Mouse (Mus musculus): ENCODE data around the gene Zfp617. TPM values are rescaled to one million over a fixed set of nuclear protein-coding genes. Genes with fewer than 3 reads are reported as not detected.

The Zfp617 gene
- polyA plus RNA-seq, 1 experiment from 2014 or later: 22.3 TPM

- 39% methylated on average over 2 of the region's 2 CpGs for WGBS
- Histone ChIP-seq H3K4me3 (no peak overlapping the region), H3K27me3 (no peaks in the 10 kb centered on the region), H3K9ac (no peak overlapping the region), H3K4me1 (replicated peaks) (no peaks in the 10 kb centered on the region), H3K4me2 (no peak overlapping the region), H3K36me3 (no peaks in the 10 kb centered on the region), H3K27ac (no peak overlapping the region), H3K9me3 (replicated peaks) (no peaks in the 10 kb centered on the region)
- ATAC-seq (replicated peaks; ENCODE audit: insufficient number of reproducible peaks, insufficient read depth, low FRiP score, low read depth): no peak
Measured at GRCm38 (mm10) chr8:71981032-71981431, 72.6 kb downstream of the Zfp617 start.

DNA sequence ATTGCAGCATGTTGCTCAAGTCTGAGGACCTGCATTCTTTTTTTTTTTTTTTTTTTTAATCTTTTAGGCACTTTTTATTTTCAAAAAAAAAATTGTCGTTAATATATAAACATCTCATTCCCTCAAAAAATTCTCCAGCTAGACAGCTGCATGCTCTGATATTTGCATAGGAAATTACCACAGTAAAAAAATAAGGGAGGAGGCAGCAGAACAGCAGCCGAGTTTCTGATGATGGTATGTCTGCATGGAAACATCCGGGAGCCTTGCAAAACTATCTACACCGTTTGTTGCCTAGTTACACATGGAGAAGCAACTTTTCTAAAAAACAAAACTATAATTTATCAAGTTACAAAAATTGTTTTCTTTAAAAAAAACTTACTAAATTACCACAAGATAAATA lies 73.0 kb downstream of the Zfp617 start:
- Histone ChIP-seq H3K4me1 (replicated peaks) (no peaks in the 10 kb centered on the region), H3K27me3 (no peaks in the 10 kb centered on the region), H3K4me2 (no peak overlapping the region), H3K36me3 (no peaks in the 10 kb centered on the region), H3K27ac (no peak overlapping the region), H3K4me3 (no peak overlapping the region), H3K9ac (no peak overlapping the region), H3K9me3 (replicated peaks) (no peaks in the 10 kb centered on the region)
- 62% methylated on average over 4 of the region's 4 CpGs for whole genome bisulfite sequencing
- ATAC-seq (replicated peaks; ENCODE audit: insufficient number of reproducible peaks, insufficient read depth, low FRiP score, low read depth): no peak

Other genes with a start within 250 kb of the Zfp617 start
- 0.49 and 0.75 TPM in 2 replicates for gene Unc13a, start 236.9 kb upstream of the Zfp617 start, polyA plus RNA-seq (2015; fragmentation: Nextera tagmentation; extraction: Ambion mirVana)
- 6.9 and 11.4 TPM in 2 replicates for gene Jak3, start 232.3 kb upstream of the Zfp617 start, polyA plus RNA-seq (2015; fragmentation: Nextera tagmentation; extraction: Ambion mirVana)
- gene Insl3, start 219.4 kb upstream of the Zfp617 start, polyA plus RNA-seq (2015; fragmentation: Nextera tagmentation; extraction: Ambion mirVana): 1.7 and 3.8 TPM in 2 replicates
- 3.4 and 4.0 TPM in 2 replicates for gene B3gnt3, start 206.8 kb upstream of the Zfp617 start, polyA plus RNA-seq (2015; fragmentation: Nextera tagmentation; extraction: Ambion mirVana)
- gene Fcho1, start 182.9 kb upstream of the Zfp617 start, polyA plus RNA-seq (2015; fragmentation: Nextera tagmentation; extraction: Ambion mirVana): 1.9 and 13.2 TPM in 2 replicates
- gene Zfp709, start 26.6 kb upstream of the Zfp617 start, polyA plus RNA-seq (2015; fragmentation: Nextera tagmentation; extraction: Ambion mirVana): 3.7 and 5.7 TPM in 2 replicates
- gene Zfp882, start within 50 bp of the Zfp617 start, polyA plus RNA-seq (2015; fragmentation: Nextera tagmentation; extraction: Ambion mirVana): 2.2 and 2.7 TPM in 2 replicates
- gene Zfp961, start 42.4 kb downstream of the Zfp617 start, polyA plus RNA-seq (2015; fragmentation: Nextera tagmentation; extraction: Ambion mirVana): 9.6 and 12.6 TPM in 2 replicates
- 1.1 and 1.5 TPM in 2 replicates for gene Cyp4f18, start 101.0 kb downstream of the Zfp617 start, polyA plus RNA-seq (2015; fragmentation: Nextera tagmentation; extraction: Ambion mirVana)
- not detected in 2 replicates for gene Olfr372, start 132.6 kb downstream of the Zfp617 start, polyA plus RNA-seq (2015; fragmentation: Nextera tagmentation; extraction: Ambion mirVana)
- gene Olfr373, start 174.5 kb downstream of the Zfp617 start, polyA plus RNA-seq (2015; fragmentation: Nextera tagmentation; extraction: Ambion mirVana): not detected in 2 replicates
- not detected in 2 replicates for gene Olfr374, start 198.4 kb downstream of the Zfp617 start, polyA plus RNA-seq (2015; fragmentation: Nextera tagmentation; extraction: Ambion mirVana)
- 330 and 373 TPM in 2 replicates for gene Tpm4, start 226.3 kb downstream of the Zfp617 start, polyA plus RNA-seq (2015; fragmentation: Nextera tagmentation; extraction: Ambion mirVana)

Measured in heart, embryonic 15.5 days (tissue).